Mouse (Mus musculus) heart, embryonic 11.5 days (tissue): ENCODE results near the gene Ehbp1. TPM values are rescaled to one million over a fixed set of nuclear protein-coding genes. Genes with fewer than 3 reads are reported as not detected.
A peak's percentile ranks its signal among the peaks of the same experiment; 100 is the strongest.

ENCODE experiments used
- ATAC-seq: fragments of 200-750 bp; cut with Nextera tagmentation; replicated peaks from 2 replicates; pipeline ENCODE4 v1.8.0; 2017; ENCODE audit warnings: moderate library complexity; ENCODE audit not compliant: insufficient number of reproducible peaks, low FRiP score, low TSS enrichment
- H3K27ac ChIP-seq: fragments of 300-500 bp; sonication (generic); 2 replicates; pipeline ENCODE4 v1.5.1; 2014; ENCODE audit warnings: mild to moderate bottlenecking, low read depth, low read length
- H3K27me3 ChIP-seq: fragments of 300-500 bp; sonication (generic); 2 replicates; pipeline ENCODE4 v1.6.1; 2014; ENCODE audit warnings: mild to moderate bottlenecking, low read length, mixed read lengths; ENCODE audit not compliant: control insufficient read depth, insufficient read depth
- H3K36me3 ChIP-seq: fragments of 300-500 bp; sonication (generic); 2 replicates; pipeline ENCODE4 v1.6.1; 2014; ENCODE audit warnings: mild to moderate bottlenecking, low read length, moderate library complexity, mixed read lengths; ENCODE audit not compliant: control insufficient read depth, insufficient read depth
- H3K4me1 ChIP-seq: fragments of 300-500 bp; sonication (generic); 2 replicates; pipeline ENCODE4 v1.6.1; 2014; ENCODE audit warnings: low read length; ENCODE audit not compliant: control insufficient read depth, insufficient read depth
- H3K4me2 ChIP-seq: fragments of 300-500 bp; sonication (generic); 2 replicates; pipeline ENCODE4 v1.6.1; 2014; ENCODE audit warnings: mild to moderate bottlenecking, moderate library complexity
- H3K4me3 ChIP-seq: fragments of 300-500 bp; sonication (generic); 2 replicates; pipeline ENCODE4 v1.5.1; 2014; ENCODE audit warnings: low read depth, low read length
- H3K9ac ChIP-seq: fragments of 300-500 bp; sonication (generic); 2 replicates; pipeline ENCODE4 v1.6.1; 2014; ENCODE audit warnings: mild to moderate bottlenecking, low read depth, low read length, moderate library complexity
- H3K9me3 ChIP-seq: fragments of 300-500 bp; sonication (generic); replicated peaks from 2 replicates; pipeline ENCODE4 v1.6.1; 2016; ENCODE audit warnings: low read length; ENCODE audit not compliant: control insufficient read depth
- WGBS: fragments of 180-500 bp; shearing (Covaris S2); extraction: QIAGEN DNeasy Blood & Tissue Kit; methylation state at CpG from one replicate; pipeline ENCODE4 v1.1.7; 2014; ENCODE audit not compliant: insufficient replicate concordance; 5-methylcytosine and 5-hydroxymethylcytosine counted together
- polyA plus RNA-seq: library from polyadenylated mRNA; unstranded; fragments of >200 nt; fragmentation: Nextera tagmentation; extraction: Ambion mirVana; gene quantifications from 2 replicates; pipeline ENCODE4 v1.2.1, GENCODE M21; 2014

Ehbp1 gene
- polyA plus RNA-seq, 1 experiment from 2014 or later, result 18.3 TPM

- H3K27me3 ChIP-seq, result no peaks in the 10 kb centered on the region
- no peak for ATAC-seq
- 80% methylated on average over 7 of the region's 7 CpGs for WGBS
- no peak overlapping the region for H3K4me3 ChIP-seq
- no peak overlapping the region for H3K27ac ChIP-seq
- H3K4me1 ChIP-seq, result no peaks in the 10 kb centered on the region
- H3K36me3 ChIP-seq, result no peaks in the 10 kb centered on the region
- no peak overlapping the region for H3K4me2 ChIP-seq
- no peak overlapping the region for H3K9ac ChIP-seq
- no peaks in the 10 kb centered on the region for H3K9me3 ChIP-seq
Observed at GRCm38 (mm10) chr11:22050864-22051263, 291.2 kb downstream of the Ehbp1 start.

GRCm38 (mm10) chr11:22039854-22040426 is 302.2 kb downstream of the Ehbp1 start:
- 82% methylated on average over 6 of the region's 6 CpGs for WGBS
- no peak for ATAC-seq
- Histone ChIP-seq H3K4me1 (no peaks in the 10 kb centered on the region; the same call in 1 of the 2 replicates), H3K27me3 (no peaks in the 10 kb centered on the region), H3K9me3 (no peaks in the 10 kb centered on the region), H3K36me3 (no peaks in the 10 kb centered on the region), H3K27ac (no peak overlapping the region), H3K9ac (no peak overlapping the region), H3K4me3 (no peak overlapping the region), H3K4me2 (no peak overlapping the region)

- H3K27me3 ChIP-seq, result no peaks in the 10 kb centered on the region
- no peak overlapping the region for H3K4me2 ChIP-seq
- H3K9me3 ChIP-seq, result no peaks in the 10 kb centered on the region
- 46% methylated on average over 7 of the region's 7 CpGs for WGBS
- H3K27ac ChIP-seq, result no peak overlapping the region
- no peaks in the 10 kb centered on the region for H3K4me1 ChIP-seq
- ATAC-seq, result no peak
- H3K4me3 ChIP-seq, result no peak overlapping the region
- H3K9ac ChIP-seq, result no peak overlapping the region
- no peaks in the 10 kb centered on the region for H3K36me3 ChIP-seq
Observed at GRCm38 (mm10) chr11:22034564-22035105, 307.5 kb downstream of the Ehbp1 start.

- 78% methylated on average over 3 of the region's 3 CpGs for WGBS
- no peak overlapping the region for H3K9ac ChIP-seq
- H3K9me3 ChIP-seq, result no peaks in the 10 kb centered on the region
- no peaks in the 10 kb centered on the region for H3K36me3 ChIP-seq
- H3K27me3 ChIP-seq, result no peaks in the 10 kb centered on the region
- no peaks in the 10 kb centered on the region for H3K4me1 ChIP-seq
- H3K27ac ChIP-seq, result no peak overlapping the region
- no peak overlapping the region for H3K4me2 ChIP-seq
- no peak overlapping the region for H3K4me3 ChIP-seq
- ATAC-seq, result no peak
Observed at GRCm38 (mm10) chr11:22033582-22033981, 308.5 kb downstream of the Ehbp1 start.

GRCm38 (mm10) chr11:22020602-22021001 is 321.5 kb downstream of the Ehbp1 start:
- Histone ChIP-seq H3K9me3 (no peaks in the 10 kb centered on the region), H3K9ac (no peak overlapping the region), H3K36me3 (0 out of 2 replicates have a peak, but pooled peaks cover 3% of the 10 kb centered on the region), H3K27ac (no peak overlapping the region), H3K4me1 (no peaks in the 10 kb centered on the region), H3K27me3 (no peaks in the 10 kb centered on the region), H3K4me3 (no peak overlapping the region), H3K4me2 (no peak overlapping the region)
- WGBS, result 76% methylated on average over 2 of the region's 2 CpGs
- no peak for ATAC-seq

- no peak for ATAC-seq
- WGBS, result 77% methylated on average over 8 of the region's 8 CpGs
- Histone ChIP-seq H3K9ac (no peak overlapping the region), H3K27me3 (no peaks in the 10 kb centered on the region), H3K4me3 (no peak overlapping the region), H3K27ac (no peak overlapping the region), H3K4me2 (no peak overlapping the region), H3K36me3 (0 out of 2 replicates have a peak, but pooled peaks cover 3% of the 10 kb centered on the region), H3K9me3 (no peaks in the 10 kb centered on the region), H3K4me1 (no peaks in the 10 kb centered on the region)
Observed at GRCm38 (mm10) chr11:22017444-22017843, 324.6 kb downstream of the Ehbp1 start.

GRCm38 (mm10) chr11:22016341-22016740 is 325.8 kb downstream of the Ehbp1 start:
- H3K27me3 ChIP-seq, result no peaks in the 10 kb centered on the region
- no peak overlapping the region for H3K4me3 ChIP-seq
- no peak overlapping the region for H3K9ac ChIP-seq
- no peaks in the 10 kb centered on the region for H3K4me1 ChIP-seq
- H3K27ac ChIP-seq, result no peak overlapping the region
- 0 out of 2 replicates have a peak, but pooled peaks cover 2% of the 10 kb centered on the region for H3K36me3 ChIP-seq
- no peak for ATAC-seq
- WGBS, result 84% methylated on average over 3 of the region's 3 CpGs
- H3K9me3 ChIP-seq, result no peaks in the 10 kb centered on the region
- H3K4me2 ChIP-seq, result no peak overlapping the region

GRCm38 (mm10) chr11:22008817-22009216 is 333.3 kb downstream of the Ehbp1 start:
- ATAC-seq, result no peak
- H3K9ac ChIP-seq, result no peak overlapping the region
- peaks cover 15% of the 10 kb centered on the region for H3K4me1 ChIP-seq
- WGBS, result 9% methylated on average over 2 of the region's 2 CpGs
- H3K36me3 ChIP-seq, result no peaks in the 10 kb centered on the region
- H3K4me2 ChIP-seq, result peak overlapping the region; percentile 65
- no peaks in the 10 kb centered on the region for H3K9me3 ChIP-seq
- no peak overlapping the region for H3K27ac ChIP-seq
- H3K4me3 ChIP-seq, result peak overlapping the region; percentile 34; the same call in 1 of the 2 replicates
- peaks cover 37% of the 10 kb centered on the region for H3K27me3 ChIP-seq

- peak overlapping the region; percentile 34 for H3K4me3 ChIP-seq
- H3K9me3 ChIP-seq, result no peaks in the 10 kb centered on the region
- no peak overlapping the region for H3K27ac ChIP-seq
- no peak overlapping the region for H3K9ac ChIP-seq
- H3K4me1 ChIP-seq, result peaks cover 18% of the 10 kb centered on the region
- 2% methylated on average over 10 of the region's 10 CpGs for WGBS
- peaks cover 40% of the 10 kb centered on the region for H3K27me3 ChIP-seq
- H3K4me2 ChIP-seq, result peak overlapping the region; percentile 65
- ATAC-seq, result no peak
- H3K36me3 ChIP-seq, result no peaks in the 10 kb centered on the region
Observed at GRCm38 (mm10) chr11:22008129-22008596, 333.9 kb downstream of the Ehbp1 start.
